In genomic region chr7:96151277-96151676, GRCm38 (mm10) we compare ENCODE assay signal across 10 mouse cellular contexts. TPM values are rescaled to one million over a fixed set of nuclear protein-coding genes. Genes with fewer than 3 reads are reported as not detected.
A peak's percentile ranks its signal among the peaks of the same experiment; 100 is the strongest.
DNase-seq lines count a peak whose midpoint lies in the region; ATAC-seq and TF ChIP-seq lines count a peak whose summit lies in the region.
"Had no signal": no experiment of that assay in that cellular context is flagged by ENCODE, and none has a peak within 500 bp of the region (broad histone marks: within the 10 kb centered on the region; RNA-seq: fewer than 3 reads in every experiment).

No protein-coding gene starts in this region.

- H3K27ac ChIP-seq in forebrain, postnatal 0 days (ENCODE audit: low read depth, low read length) = no peak overlapping the region
- H3K27ac ChIP-seq in forebrain, embryonic 16.5 days (ENCODE audit: low read length) = no peak overlapping the region

- TF ChIP-seq CTCF in forebrain, postnatal 0 days (IDR thresholded peaks at IDR 0.05; ENCODE audit: low read depth) = peak; percentile 55

- no peaks in the 10 kb centered on the region for H3K36me3 ChIP-seq in forebrain, postnatal 0 days (ENCODE audit: insufficient read depth)
- H3K36me3 ChIP-seq in forebrain, embryonic 16.5 days (ENCODE audit: control insufficient read depth, insufficient read depth) = no peaks in the 10 kb centered on the region
- H3K36me3 ChIP-seq: G1E had no signal

- ATAC-seq in forebrain, postnatal 0 days = no peak
- no peak for ATAC-seq in forebrain, embryonic 16.5 days

- H3K4me1 ChIP-seq in forebrain, postnatal 0 days (ENCODE audit: insufficient read depth) = no peaks in the 10 kb centered on the region
- H3K4me1 ChIP-seq in forebrain, embryonic 16.5 days (replicated peaks; ENCODE audit: control insufficient read depth, insufficient read depth, low read length) = peaks cover 3% of the 10 kb centered on the region; the same call in 1 of the 2 replicates
- H3K4me1 ChIP-seq: megakaryocyte, embryonic 14.5 days had no signal

- no peaks in the 10 kb centered on the region for H3K9me3 ChIP-seq in forebrain, postnatal 0 days (ENCODE audit: low read length)
- H3K9me3 ChIP-seq in forebrain, embryonic 16.5 days (ENCODE audit: control insufficient read depth, low read length) = no peaks in the 10 kb centered on the region

- no peak overlapping the region for H3K4me2 ChIP-seq in forebrain, postnatal 0 days (ENCODE audit: low read depth)
- H3K4me2 ChIP-seq in forebrain, embryonic 16.5 days (ENCODE audit: low read length) = no peak overlapping the region

- DNase-seq in forebrain, postnatal 0 days = no peak
- peak; percentile 78 for DNase-seq in ES-CJ7 (ENCODE audit: low read depth, low spot score)
- peak; percentile 70 to 78 for DNase-seq in cerebellum, postnatal 10 days
- peak; percentile 46 to 71 for DNase-seq in heart, postnatal 14 days
- peak; percentile 56 for DNase-seq in left cerebral cortex, postnatal 4 days
- peak; percentile 27 to 56 for DNase-seq in right cerebral cortex, postnatal 10 days (ENCODE audit: low spot score in 2 of 2)
- peak; percentile 69 for DNase-seq in urinary bladder, postnatal 25 days (ENCODE audit: low spot score)

- no peak overlapping the region for H3K4me3 ChIP-seq in forebrain, postnatal 0 days (ENCODE audit: low read depth, low read length)
- H3K4me3 ChIP-seq in forebrain, embryonic 16.5 days (replicated peaks; ENCODE audit: low read length) = no peak overlapping the region
- H3K4me3 ChIP-seq: megakaryocyte, embryonic 14.5 days had no signal

- intact Hi-C loops in heart, postnatal 14 days (cut with DNase I) = loop anchor here (5.0 kb wide), 1 partner anchor 766 kb away; no protein-coding TSS in a partner anchor
- intact Hi-C loops in left cerebral cortex, postnatal 4 days (cut with DNase I) = no loop called here

- H3K9ac ChIP-seq in forebrain, postnatal 0 days = no peak overlapping the region
- H3K9ac ChIP-seq in forebrain, embryonic 16.5 days (replicated peaks; ENCODE audit: low read depth, low read length) = no peak overlapping the region

- no peaks in the 10 kb centered on the region for H3K27me3 ChIP-seq in forebrain, postnatal 0 days (ENCODE audit: insufficient read depth, low read length)
- no peaks in the 10 kb centered on the region for H3K27me3 ChIP-seq in forebrain, embryonic 16.5 days (replicated peaks; ENCODE audit: control insufficient read depth, insufficient read depth, low read length)
- H3K27me3 ChIP-seq: megakaryocyte, embryonic 14.5 days had no signal

- WGBS in forebrain, postnatal 0 days = 49% methylated on average over 3 of the region's 3 CpGs
- WGBS in forebrain, embryonic 16.5 days = 56% methylated on average over 3 of the region's 3 CpGs

RNA-seq across cellular contexts. Expression of gene Tenm4, which starts 19.8 kb away (rescaled TPM):
- 49.4 and 69.5 TPM in 2 replicates for total RNA-seq in forebrain, postnatal 0 days (2014; rRNA removed)
- polyA plus RNA-seq in forebrain, postnatal 0 days (2015; fragmentation: Nextera tagmentation; extraction: Ambion mirVana) = 26.0 and 50.6 TPM in 2 replicates
- 92.0 and 105 TPM in 2 replicates for polyA plus RNA-seq in forebrain, embryonic 16.5 days (2015; fragmentation: Nextera tagmentation; extraction: Ambion mirVana)
- 1 to 10 TPM; 2.1 to 2.3 TPM for total RNA-seq in heart, postnatal 14 days (2021)
- total RNA-seq in left cerebral cortex, postnatal 4 days (2021) = 100 to 1,000 TPM in 1 of 2 experiments, 10 to 100 TPM in 1; 98.0 to 123 TPM

Comparison
In these comparisons a context has a peak if more than half of its experiments do, and no peak if none do; other contexts are left out.
1. RNA of gene Tenm4, which starts 19.8 kb away (total RNA-seq): 98.0 to 123 TPM in left cerebral cortex, postnatal 4 days and 49.4 to 69.5 TPM in forebrain, postnatal 0 days; 2.1 to 2.3 TPM in heart, postnatal 14 days; every median in the first group is over 10 times any median in the second.